Mouse (Mus musculus) neural tube, embryonic 14.5 days (tissue): Measurements from ENCODE around the gene Rln3. TPM values are rescaled to one million over a fixed set of nuclear protein-coding genes. Genes with fewer than 3 reads are reported as not detected.

Source experiments
- ATAC-seq: fragments of 200-750 bp; cut with Nextera tagmentation; 2 replicates; pipeline ENCODE4 v1.8.0; 2017; ENCODE audit warnings: low read depth, mild to moderate bottlenecking, moderate TSS enrichment, moderate library complexity
- H3K27ac ChIP-seq: fragments of 300-500 bp; sonication (generic); 2 replicates; pipeline ENCODE4 v1.5.1; 2014; ENCODE audit warnings: low read depth, mild to moderate bottlenecking, control low read depth, low read length, moderate library complexity, mixed read lengths
- H3K27me3 ChIP-seq: fragments of 300-500 bp; sonication (generic); 2 replicates; pipeline ENCODE4 v1.6.1; 2014; ENCODE audit warnings: low read length; ENCODE audit not compliant: control insufficient read depth, insufficient read depth
- H3K36me3 ChIP-seq: fragments of 300-500 bp; sonication (generic); 2 replicates; pipeline ENCODE4 v1.6.1; 2014; ENCODE audit warnings: low read length, mixed read lengths; ENCODE audit not compliant: control insufficient read depth, insufficient read depth
- H3K4me1 ChIP-seq: fragments of 300-500 bp; sonication (generic); 2 replicates; pipeline ENCODE4 v1.6.1; 2014; ENCODE audit warnings: low read length; ENCODE audit not compliant: control insufficient read depth, insufficient read depth
- H3K4me2 ChIP-seq: fragments of 300-500 bp; sonication (generic); 2 replicates; pipeline ENCODE4 v1.6.1; 2014; ENCODE audit warnings: mild to moderate bottlenecking, low read depth, low read length, control low read depth
- H3K4me3 ChIP-seq: fragments of 300-500 bp; sonication (generic); 2 replicates; pipeline ENCODE4 v1.5.1; 2014; ENCODE audit warnings: low read depth, low read length, control low read depth, mixed read lengths
- H3K9ac ChIP-seq: fragments of 300-500 bp; sonication (generic); replicated peaks from 2 replicates; pipeline ENCODE4 v1.6.1; 2014; ENCODE audit warnings: low read depth, mild to moderate bottlenecking, control low read depth, low read length, mixed read lengths
- H3K9me3 ChIP-seq: fragments of 300-500 bp; sonication (generic); 2 replicates; pipeline ENCODE4 v1.6.1; 2016; ENCODE audit warnings: low read length; ENCODE audit not compliant: control insufficient read depth
- WGBS: fragments of 180-500 bp; shearing (Covaris S2); extraction: QIAGEN DNeasy Blood & Tissue Kit; methylation state at CpG from one replicate; pipeline ENCODE4 v1.1.7; 2014; 5-methylcytosine and 5-hydroxymethylcytosine counted together
- polyA plus RNA-seq: library from polyadenylated mRNA; unstranded; fragments of >200 nt; fragmentation: Nextera tagmentation; extraction: Ambion mirVana; gene quantifications from 2 replicates; pipeline ENCODE4 v1.2.1, GENCODE M21; 2014

Rln3 gene
- polyA plus RNA-seq, 1 experiment from 2014 or later: 0.82 TPM

DNA sequence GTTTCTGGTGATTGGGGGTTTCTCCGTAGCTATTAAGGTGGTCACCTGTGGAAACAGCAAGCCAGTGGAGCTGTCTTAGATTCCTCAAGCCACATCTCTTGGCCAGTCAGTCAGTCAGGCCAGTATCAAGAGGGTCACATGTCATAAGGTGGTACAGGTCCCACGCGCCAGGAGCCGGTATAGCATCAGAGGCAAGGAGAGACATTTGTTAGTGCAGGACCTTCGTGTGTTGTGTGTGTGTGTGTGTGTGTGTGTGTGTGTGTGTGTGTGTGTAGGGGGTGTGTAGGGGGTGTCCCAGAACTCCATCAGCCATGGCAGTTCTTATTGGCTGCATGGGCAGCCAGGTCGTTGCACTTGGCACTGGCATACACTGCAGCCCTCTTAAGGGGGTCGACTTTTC lies 23.1 kb upstream of the Rln3 start:
- no peaks in the 10 kb centered on the region for H3K36me3 ChIP-seq
- peak overlapping the region; percentile 86 for H3K4me3 ChIP-seq
- WGBS: 90% methylated on average over 7 of the region's 7 CpGs
- no peak for ATAC-seq
- no peaks in the 10 kb centered on the region for H3K27me3 ChIP-seq
- peaks cover 24% of the 10 kb centered on the region for H3K4me1 ChIP-seq
- peak overlapping the region; percentile 48 for H3K4me2 ChIP-seq
- H3K9ac ChIP-seq: no peak overlapping the region
- no peaks in the 10 kb centered on the region for H3K9me3 ChIP-seq
- no peak overlapping the region for H3K27ac ChIP-seq

DNA sequence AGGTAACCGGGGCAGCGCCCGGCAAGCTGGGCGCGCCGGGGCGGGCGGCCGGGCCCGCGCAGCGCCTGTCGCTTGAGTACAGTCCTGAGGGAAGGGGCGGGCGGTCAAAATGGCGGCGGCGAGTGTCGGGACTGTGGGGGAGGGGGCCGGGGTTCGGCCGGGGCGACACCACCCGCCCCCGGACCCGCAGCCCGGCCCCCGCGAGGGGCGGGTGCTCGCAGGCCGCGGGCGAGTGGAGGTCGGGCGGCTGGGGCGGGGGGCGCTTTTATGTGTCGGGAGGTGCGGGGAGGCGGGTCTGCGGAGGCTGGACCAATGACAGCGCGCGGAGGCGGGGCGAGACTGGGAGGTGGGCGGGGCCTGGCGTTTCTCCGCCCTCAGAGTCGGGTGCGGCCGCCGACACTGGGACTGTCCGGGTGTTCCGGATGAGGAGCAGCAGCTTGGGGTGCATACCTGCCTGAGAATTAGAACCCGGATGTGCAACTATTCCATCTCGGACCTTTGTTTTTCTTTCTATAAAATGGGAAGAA lies 22.3 kb upstream of the Rln3 start:
- Histone ChIP-seq H3K4me1 (peaks cover 23% of the 10 kb centered on the region), H3K4me3 (peak overlapping the region; percentile 86), H3K27ac (peak overlapping the region; percentile 94), H3K9ac (peak overlapping the region; percentile 79), H3K4me2 (peak overlapping the region; percentile 48), H3K36me3 (no peaks in the 10 kb centered on the region), H3K27me3 (no peaks in the 10 kb centered on the region), H3K9me3 (no peaks in the 10 kb centered on the region)
- peak; percentile 57 for ATAC-seq
- 2% methylated on average over 47 of the region's 58 CpGs for WGBS

DNA sequence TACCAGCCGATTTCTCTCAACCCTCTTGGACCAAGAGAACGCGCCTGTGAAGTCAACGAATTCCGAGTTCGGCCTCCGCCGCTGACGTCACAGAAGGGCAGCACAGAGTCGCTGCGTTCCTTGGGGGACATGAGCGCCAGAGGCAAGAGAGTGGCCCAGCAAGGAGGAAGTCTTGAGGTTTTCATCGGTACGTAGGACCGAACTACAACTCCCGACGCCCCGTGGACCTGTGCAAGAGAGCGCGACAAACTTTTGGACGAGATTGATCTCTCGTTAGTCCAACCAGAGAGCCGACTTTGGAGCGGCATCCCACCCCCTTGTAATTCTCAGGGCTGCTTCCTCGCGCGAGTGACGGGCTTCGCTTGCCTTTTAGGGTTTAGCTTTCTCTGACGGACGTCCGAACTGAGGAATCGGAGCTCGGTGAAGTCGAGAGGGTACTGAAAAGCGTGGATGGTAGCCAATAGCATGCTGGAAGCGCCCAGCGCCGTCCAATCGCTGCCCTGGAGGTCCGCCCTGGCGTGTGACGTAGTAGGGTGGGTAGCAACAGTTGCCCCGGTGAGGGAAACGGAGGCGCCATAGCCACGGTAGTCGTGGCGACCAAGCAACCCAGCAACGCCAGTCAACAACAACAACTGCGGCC lies 21.6 kb upstream of the Rln3 start, which contains the start of gene Rfx1:
Gene Rfx1 (plus strand): TSS at position 544 of the 640 bp plus-strand sequence.
- peak within 1 kb of the TSS; percentile 72 for H3K4me2 ChIP-seq
- H3K4me1 ChIP-seq: peaks cover 19% of the 10 kb centered on the region
- no peaks in the 10 kb centered on the region for H3K27me3 ChIP-seq
- peak within 1 kb of the TSS; percentile 94 for H3K27ac ChIP-seq
- WGBS: 0% methylated on average over 47 of the region's 51 CpGs
- no peaks in the 10 kb centered on the region for H3K36me3 ChIP-seq
- peak within 1 kb of the TSS; percentile 86 for H3K4me3 ChIP-seq
- H3K9ac ChIP-seq: peak within 1 kb of the TSS; percentile 79
- ATAC-seq: peak; percentile 98
- no peaks in the 10 kb centered on the region for H3K9me3 ChIP-seq

DNA sequence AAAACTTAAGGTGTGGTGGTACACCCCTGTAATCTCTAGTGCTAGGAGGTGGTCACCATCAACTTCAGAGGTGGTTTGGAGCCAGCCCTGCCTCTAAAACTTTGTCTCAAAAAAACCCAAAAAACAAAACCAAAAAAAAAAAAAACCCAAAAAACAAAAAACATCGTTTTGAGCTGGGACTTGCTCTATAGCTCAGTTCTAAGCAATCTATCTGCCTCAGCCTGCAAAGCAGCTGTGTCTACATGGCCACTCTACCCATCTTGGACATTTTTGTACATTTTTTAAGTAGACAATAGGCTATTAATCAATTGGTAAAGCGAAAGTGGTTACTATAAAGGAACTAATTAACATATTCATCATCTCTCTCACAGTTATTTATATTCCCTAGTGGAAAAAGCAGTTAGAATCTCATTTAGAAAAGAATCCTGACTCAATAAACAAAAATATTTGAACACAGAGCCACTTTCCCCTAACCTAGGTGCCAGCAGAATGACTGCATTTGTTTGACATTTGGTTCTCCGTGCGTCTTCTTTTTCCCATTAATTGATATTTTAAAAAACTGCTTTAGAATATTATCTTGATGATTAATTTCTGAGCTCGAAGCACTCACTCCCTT lies 20.8 kb upstream of the Rln3 start:
- ATAC-seq: no peak
- Histone ChIP-seq H3K9ac (peak overlapping the region; percentile 59), H3K4me1 (peaks cover 19% of the 10 kb centered on the region), H3K27ac (peak overlapping the region; percentile 75), H3K9me3 (no peaks in the 10 kb centered on the region), H3K27me3 (no peaks in the 10 kb centered on the region), H3K36me3 (no peaks in the 10 kb centered on the region), H3K4me3 (peak overlapping the region; percentile 86), H3K4me2 (peak overlapping the region; percentile 72)
- WGBS: 15% methylated on average over 5 of the region's 5 CpGs

DNA sequence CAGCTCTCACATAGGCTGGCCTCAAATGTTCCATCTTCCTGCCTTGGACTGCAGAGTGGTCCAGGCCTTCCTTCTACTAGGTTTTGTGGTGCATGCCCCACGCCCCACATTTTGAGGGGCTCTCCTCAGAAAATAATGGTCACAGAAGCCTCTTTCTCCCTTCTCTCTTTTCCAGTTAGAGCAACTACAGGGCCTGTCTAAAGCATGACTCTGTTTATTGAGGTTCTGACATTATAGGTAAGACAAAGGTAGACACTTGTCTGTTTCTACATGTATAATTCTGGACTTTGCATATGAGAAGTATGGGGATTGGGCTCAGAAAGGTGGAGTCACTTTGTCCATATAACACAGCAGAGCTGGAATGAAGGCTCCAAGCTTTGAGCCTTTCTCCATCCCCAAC lies 20.2 kb upstream of the Rln3 start, which contains the start of gene Gm10643:
Gene Gm10643 (minus strand): TSS at position 101 of the 400 bp plus-strand sequence.
- H3K27me3 ChIP-seq: no peaks in the 10 kb centered on the region
- WGBS: 91% methylated on average over 1 of the region's 1 CpGs
- H3K9ac ChIP-seq: peak within 1 kb of the TSS; percentile 59
- no peaks in the 10 kb centered on the region for H3K9me3 ChIP-seq
- peaks cover 19% of the 10 kb centered on the region for H3K4me1 ChIP-seq
- peak within 1 kb of the TSS; percentile 75 for H3K27ac ChIP-seq
- peak within 1 kb of the TSS; percentile 86 for H3K4me3 ChIP-seq
- ATAC-seq: no peak
- no peaks in the 10 kb centered on the region for H3K36me3 ChIP-seq
- H3K4me2 ChIP-seq: peak within 1 kb of the TSS; percentile 72

DNA sequence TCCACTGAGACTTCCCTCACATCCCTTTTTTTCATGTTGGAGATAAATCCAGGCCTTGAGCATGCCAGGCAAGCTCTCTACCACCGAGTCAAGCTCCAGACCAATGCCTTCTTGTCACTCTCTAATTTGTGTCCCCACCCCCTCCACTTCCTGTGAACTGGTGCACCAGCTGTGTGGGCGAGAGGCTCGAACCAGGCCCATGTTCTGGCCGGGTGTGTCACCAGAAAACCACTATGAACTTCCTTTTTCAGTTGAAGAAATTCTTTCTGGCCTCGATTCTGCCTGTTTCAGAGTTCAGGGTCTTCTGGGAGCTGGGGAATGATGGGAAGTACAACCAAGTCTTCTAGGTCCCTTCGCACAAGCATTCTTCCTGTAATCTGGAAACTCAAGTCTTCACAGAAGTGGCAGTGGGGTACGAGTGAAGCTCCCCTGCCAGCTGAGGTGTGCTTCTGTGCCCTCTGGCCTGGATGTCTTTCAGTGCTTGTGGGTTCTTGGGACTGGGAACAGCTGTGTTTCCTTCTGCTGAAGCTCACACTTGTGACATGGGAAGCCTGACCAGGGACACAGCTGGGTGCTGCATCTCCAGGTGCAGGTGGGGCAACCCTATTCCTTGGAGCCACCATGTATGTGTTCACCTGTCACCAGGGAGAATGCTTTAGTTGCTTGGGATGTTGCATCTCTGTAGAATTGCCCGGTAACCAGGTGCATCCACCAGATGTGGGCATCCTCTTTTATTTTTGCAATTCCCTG lies 19.2 kb upstream of the Rln3 start:
- no peak overlapping the region for H3K9ac ChIP-seq
- 74% methylated on average over 8 of the region's 8 CpGs for WGBS
- no peaks in the 10 kb centered on the region for H3K9me3 ChIP-seq
- ATAC-seq: no peak
- no peak overlapping the region for H3K27ac ChIP-seq
- H3K4me3 ChIP-seq: no peak overlapping the region
- no peak overlapping the region for H3K4me2 ChIP-seq
- peaks cover 16% of the 10 kb centered on the region; the same call in 1 of the 2 replicates for H3K4me1 ChIP-seq
- no peaks in the 10 kb centered on the region for H3K36me3 ChIP-seq
- H3K27me3 ChIP-seq: no peaks in the 10 kb centered on the region

DNA sequence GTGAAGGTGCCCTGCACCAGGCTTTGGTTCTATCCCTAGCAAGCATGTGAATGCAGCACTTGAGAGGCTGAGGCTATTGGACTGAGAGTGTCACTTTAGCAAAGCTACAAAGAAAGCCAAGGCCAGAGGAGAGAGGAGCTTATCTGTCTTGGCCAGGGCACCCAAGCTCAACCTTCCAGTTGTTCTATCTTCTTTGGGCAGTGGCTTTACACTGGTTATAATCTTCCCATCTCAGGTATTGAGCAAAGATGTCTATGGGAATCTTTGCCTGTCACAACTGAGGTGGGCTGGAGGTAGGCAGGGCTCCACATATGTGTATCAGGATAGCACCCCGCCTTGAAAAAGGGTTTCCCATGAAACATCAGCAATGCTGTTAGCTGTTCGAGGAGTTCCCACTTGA lies 15.4 kb upstream of the Rln3 start:
- H3K36me3 ChIP-seq: no peaks in the 10 kb centered on the region
- H3K9me3 ChIP-seq: no peaks in the 10 kb centered on the region
- 91% methylated on average over 2 of the region's 2 CpGs for WGBS
- no peak overlapping the region for H3K4me3 ChIP-seq
- H3K27me3 ChIP-seq: no peaks in the 10 kb centered on the region
- no peak overlapping the region for H3K4me2 ChIP-seq
- no peak overlapping the region for H3K27ac ChIP-seq
- no peak for ATAC-seq
- no peak overlapping the region for H3K9ac ChIP-seq
- no peaks in the 10 kb centered on the region for H3K4me1 ChIP-seq

DNA sequence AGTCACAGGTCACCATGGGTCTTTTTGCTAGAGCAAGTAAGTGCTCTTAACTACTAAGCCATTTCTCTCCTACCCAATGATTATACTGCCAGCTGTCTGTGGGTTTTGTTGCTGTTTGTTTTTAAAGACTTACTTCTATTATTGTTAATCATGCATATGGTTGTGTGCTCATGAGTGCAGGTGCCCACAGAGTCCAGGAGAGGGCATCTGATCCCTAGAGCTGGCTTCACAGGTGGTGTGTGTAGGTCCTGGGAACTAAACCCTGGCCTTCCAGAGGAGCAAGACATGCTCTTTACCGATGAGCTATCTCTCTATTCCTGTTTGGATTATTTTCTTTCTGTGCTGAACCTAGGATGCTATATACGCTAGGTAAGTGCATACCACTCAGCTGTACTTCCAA lies 14.4 kb upstream of the Rln3 start:
- no peak for ATAC-seq
- no peak overlapping the region for H3K27ac ChIP-seq
- H3K4me2 ChIP-seq: no peak overlapping the region
- H3K36me3 ChIP-seq: no peaks in the 10 kb centered on the region
- H3K27me3 ChIP-seq: no peaks in the 10 kb centered on the region
- WGBS: 94% methylated on average over 2 of the region's 2 CpGs
- H3K9ac ChIP-seq: no peak overlapping the region
- H3K9me3 ChIP-seq: no peaks in the 10 kb centered on the region
- no peak overlapping the region for H3K4me3 ChIP-seq
- H3K4me1 ChIP-seq: no peaks in the 10 kb centered on the region

DNA sequence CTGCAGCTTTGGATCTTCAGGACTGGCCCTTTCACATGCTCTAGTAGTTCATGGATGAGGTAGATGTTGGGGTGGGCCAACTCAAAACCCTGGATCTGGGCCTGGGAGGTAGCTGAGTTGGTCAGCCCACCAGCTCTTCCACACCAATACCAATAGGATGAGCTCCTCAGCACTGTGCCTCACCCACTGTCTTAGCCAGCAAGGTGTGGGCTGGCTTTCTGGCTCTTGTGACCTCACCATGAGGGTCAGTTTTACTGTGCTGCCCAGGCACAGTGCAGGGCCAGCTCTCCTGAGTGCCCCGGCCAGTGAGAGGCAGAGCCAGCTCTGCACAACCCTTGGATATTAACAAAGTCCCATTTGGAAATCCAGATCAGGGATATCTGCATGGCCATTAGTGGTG lies 13.0 kb upstream of the Rln3 start:
- Histone ChIP-seq H3K4me2 (no peak overlapping the region), H3K27ac (no peak overlapping the region), H3K9ac (no peak overlapping the region), H3K36me3 (no peaks in the 10 kb centered on the region), H3K9me3 (no peaks in the 10 kb centered on the region), H3K27me3 (no peaks in the 10 kb centered on the region), H3K4me1 (no peaks in the 10 kb centered on the region), H3K4me3 (no peak overlapping the region)
- 85% methylated on average over 1 of the region's 1 CpGs for WGBS
- ATAC-seq: no peak
